Mouse (Mus musculus) CH12.LX (cell line): ENCODE results near the gene Ccdc24.

Source experiments
- CTCF ChIP-seq, 2 experiments: IDR thresholded peaks in 1 of 2; conservative IDR thresholded peaks in 1 of 2; 2 replicates each; pipeline ENCODE4 v1.5.1; 2011 to 2012; ENCODE audit warnings: low read depth in 2 of 2, low read length in 2 of 2, improper control_type of control experiment in 1 of 2, inconsistent platforms in 1 of 2, mild to moderate bottlenecking in 1 of 2, moderate library complexity in 1 of 2
- USF2 ChIP-seq: conservative IDR thresholded peaks from 2 replicates; pipeline ENCODE4 v1.6.1; 2011; ENCODE audit warnings: low read depth, low read length, improper control_type of control experiment

DNA sequence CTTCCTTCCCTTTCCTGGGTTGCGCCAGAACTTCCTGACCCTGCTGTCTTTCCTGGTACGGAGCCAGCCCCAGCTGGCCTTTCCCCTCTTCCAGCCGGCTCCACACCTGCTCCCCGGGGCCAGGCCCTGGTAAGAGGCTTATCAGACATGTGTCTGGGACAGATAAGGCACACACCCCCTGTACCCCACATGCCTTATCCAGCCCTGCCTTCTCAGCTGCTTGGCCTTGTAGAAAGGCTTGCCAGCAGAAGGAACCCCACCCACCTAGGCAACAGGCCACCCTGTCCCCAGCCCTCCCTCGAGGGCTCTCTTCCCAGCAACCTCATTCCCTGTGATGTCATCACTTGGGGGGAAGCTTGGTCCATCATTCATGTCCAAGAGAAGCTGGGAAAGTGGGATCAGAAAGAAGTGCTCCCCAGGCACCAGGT, 42.2 kb downstream of the Ccdc24 start:
- TF ChIP-seq USF2 (no peak), CTCF (conservative IDR thresholded peaks at IDR 0.05 in 1 of 2, IDR thresholded peaks at IDR 0.05 in 1 of 2; ENCODE audit: low read depth in 2 of 2, low read length in 2 of 2) (no peak)
